Mouse (Mus musculus) stomach, postnatal 0 days (tissue): ENCODE results near the gene Serpina12. TPM values are rescaled to one million over a fixed set of nuclear protein-coding genes. Genes with fewer than 3 reads are reported as not detected.

Experiments used
- ATAC-seq: fragments of 200-750 bp; cut with Nextera tagmentation; 2 replicates; pipeline ENCODE4 v1.8.0; 2017; ENCODE audit not compliant: low FRiP score, low TSS enrichment
- DNase-seq: peaks from one replicate; pipeline ENCODE4 v3.0.0-alpha.2; 2016; ENCODE audit warnings: low spot score
- H3K27ac ChIP-seq: fragments of 300-500 bp; sonication (generic); replicated peaks from 2 replicates; pipeline ENCODE4 v1.5.1; 2014; ENCODE audit warnings: mild to moderate bottlenecking, control low read depth
- H3K27me3 ChIP-seq: fragments of 300-500 bp; sonication (generic); 2 replicates; pipeline ENCODE4 v1.6.1; 2014; ENCODE audit warnings: low read length; ENCODE audit not compliant: control insufficient read depth, insufficient read depth
- H3K36me3 ChIP-seq: fragments of 300-500 bp; sonication (generic); 2 replicates; pipeline ENCODE4 v1.6.1; 2014; ENCODE audit warnings: low read length, mixed read lengths; ENCODE audit not compliant: control insufficient read depth, insufficient read depth
- H3K4me1 ChIP-seq: fragments of 300-500 bp; sonication (generic); replicated peaks from 2 replicates; pipeline ENCODE4 v1.6.1; 2014; ENCODE audit warnings: antibody characterized with exemption; ENCODE audit not compliant: control insufficient read depth, insufficient read depth
- H3K4me2 ChIP-seq: fragments of 300-500 bp; sonication (generic); replicated peaks from 2 replicates; pipeline ENCODE4 v1.6.1; 2014; ENCODE audit warnings: low read depth, mild to moderate bottlenecking, control low read depth, moderate library complexity
- H3K4me3 ChIP-seq: fragments of 300-500 bp; sonication (generic); 2 replicates; pipeline ENCODE4 v1.5.1; 2014; ENCODE audit warnings: low read depth, low read length, control low read depth
- H3K9ac ChIP-seq: fragments of 300-500 bp; sonication (generic); 2 replicates; pipeline ENCODE4 v1.6.1; 2014; ENCODE audit warnings: mild to moderate bottlenecking, low read length, control low read depth, mixed read lengths
- H3K9me3 ChIP-seq: fragments of 300-500 bp; sonication (generic); 2 replicates; pipeline ENCODE4 v1.6.1; 2016; ENCODE audit warnings: low read length; ENCODE audit not compliant: control insufficient read depth
- CTCF ChIP-seq: IDR thresholded peaks from 2 replicates; pipeline ENCODE4 v1.5.1; 2016; ENCODE audit warnings: antibody characterized with exemption, low read depth, mild to moderate bottlenecking, moderate library complexity
- EP300 ChIP-seq: optimal IDR thresholded peaks from 2 replicates; pipeline ENCODE3; 2016; ENCODE audit warnings: antibody characterized with exemption
- WGBS: fragments of 180-500 bp; shearing (Covaris S2); extraction: QIAGEN DNeasy Blood & Tissue Kit; methylation state at CpG from one replicate; pipeline ENCODE4 v1.1.7; 2014; 5-methylcytosine and 5-hydroxymethylcytosine counted together
- polyA plus RNA-seq: library from polyadenylated mRNA; unstranded; fragments of >200 nt; fragmentation: Nextera tagmentation; extraction: Ambion mirVana; gene quantifications from 2 replicates; pipeline ENCODE4 v1.2.1, GENCODE M21; 2015

Serpina12 gene
- 2.5 TPM in 2 replicates for polyA plus RNA-seq

DNA sequence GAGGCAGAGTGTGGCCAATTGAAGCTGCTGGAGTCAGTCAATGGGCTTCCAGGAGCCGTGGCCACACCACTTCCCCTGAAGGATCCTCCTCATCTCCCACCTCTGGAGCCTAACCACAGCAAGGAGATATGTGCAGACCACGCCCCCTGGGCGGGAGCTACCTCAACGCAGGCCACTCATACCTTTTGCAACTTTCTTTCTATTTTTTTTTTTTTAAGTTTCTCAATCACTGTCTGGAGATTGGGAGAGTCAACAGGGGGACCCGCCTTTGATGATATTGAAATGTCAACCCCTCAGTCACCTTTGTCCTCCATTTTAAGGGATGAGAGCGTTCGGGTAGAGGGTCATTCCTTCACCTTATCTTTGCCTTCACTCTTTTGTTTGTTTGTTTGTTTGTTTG lies at the start of gene Serpina12:
Gene Serpina12 (minus strand): TSS at position 101 of the 400 bp plus-strand sequence.
- H3K4me2 ChIP-seq: no peak within 1 kb of the TSS
- H3K36me3 ChIP-seq: no peaks in the 10 kb centered on the region
- H3K27ac ChIP-seq: no peak within 1 kb of the TSS
- TF ChIP-seq CTCF (no peak), EP300 (no peak)
- H3K4me3 ChIP-seq: no peak within 1 kb of the TSS
- DNase-seq (no peak), ATAC-seq (no peak)
- no peaks in the 10 kb centered on the region for H3K4me1 ChIP-seq
- H3K9me3 ChIP-seq: no peaks in the 10 kb centered on the region
- H3K9ac ChIP-seq: no peak within 1 kb of the TSS
- no peaks in the 10 kb centered on the region for H3K27me3 ChIP-seq
- WGBS: 80% methylated on average over 7 of the region's 7 CpGs

DNA sequence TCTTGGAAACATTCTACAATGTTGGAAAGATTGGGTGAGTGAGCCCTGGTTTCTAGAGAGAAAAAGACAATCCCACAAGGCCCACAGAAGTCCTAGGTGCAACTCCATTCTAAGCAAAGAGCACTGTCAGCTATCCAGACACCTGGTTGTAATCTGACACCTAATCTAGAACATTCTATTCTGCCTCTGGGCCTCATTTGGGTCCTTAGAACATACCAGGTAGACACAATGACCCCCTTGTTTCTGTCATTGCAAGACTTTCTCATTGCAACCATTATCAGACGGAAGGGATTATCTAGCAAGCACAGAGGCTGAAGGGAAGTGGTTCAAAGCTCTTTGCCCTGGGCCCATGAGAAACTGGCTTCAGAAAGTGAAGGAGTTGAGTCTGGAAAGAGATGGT lies 47.1 kb upstream of the Serpina12 start:
- H3K4me1 ChIP-seq: no peaks in the 10 kb centered on the region
- H3K27me3 ChIP-seq: no peaks in the 10 kb centered on the region
- no peak overlapping the region for H3K27ac ChIP-seq
- H3K4me2 ChIP-seq: no peak overlapping the region
- no peak for DNase-seq
- 87% methylated on average over 1 of the region's 1 CpGs for WGBS
- no peak for ATAC-seq
- no peaks in the 10 kb centered on the region for H3K36me3 ChIP-seq
- H3K9me3 ChIP-seq: no peaks in the 10 kb centered on the region
- TF ChIP-seq CTCF (no peak), EP300 (no peak)
- no peak overlapping the region for H3K4me3 ChIP-seq
- no peak overlapping the region for H3K9ac ChIP-seq

DNA sequence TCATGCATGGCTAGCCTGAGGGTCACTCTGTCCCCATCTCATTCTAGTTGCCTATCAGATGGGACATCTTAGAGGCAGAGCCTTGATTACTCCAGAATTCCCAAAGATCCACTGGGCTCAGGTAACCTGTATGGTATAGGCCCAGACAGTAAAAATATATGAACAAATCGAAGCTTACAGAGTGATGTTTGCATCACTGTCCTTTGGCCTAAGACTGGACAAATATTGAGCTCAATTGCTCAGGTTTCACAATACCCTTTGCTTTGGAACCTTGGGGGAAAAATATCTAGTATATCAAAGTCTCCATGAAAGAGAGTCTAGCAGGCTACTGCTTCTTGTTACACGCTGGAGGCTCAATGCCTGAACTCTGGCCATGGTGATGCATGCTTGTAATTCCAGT lies 45.9 kb upstream of the Serpina12 start:
- TF ChIP-seq CTCF (no peak), EP300 (no peak)
- Histone ChIP-seq H3K36me3 (no peaks in the 10 kb centered on the region), H3K4me3 (no peak overlapping the region), H3K4me2 (no peak overlapping the region), H3K4me1 (no peaks in the 10 kb centered on the region), H3K9ac (no peak overlapping the region), H3K9me3 (no peaks in the 10 kb centered on the region), H3K27ac (no peak overlapping the region), H3K27me3 (no peaks in the 10 kb centered on the region)
- WGBS: 69% methylated on average over 2 of the region's 2 CpGs
- DNase-seq: no peak
- no peak for ATAC-seq

- Histone ChIP-seq H3K4me3 (no peak overlapping the region), H3K4me1 (no peaks in the 10 kb centered on the region), H3K9ac (no peak overlapping the region), H3K27me3 (no peaks in the 10 kb centered on the region), H3K36me3 (no peaks in the 10 kb centered on the region), H3K9me3 (no peaks in the 10 kb centered on the region), H3K4me2 (no peak overlapping the region), H3K27ac (no peak overlapping the region)
- WGBS: 60% methylated on average over 5 of the region's 5 CpGs
- TF ChIP-seq CTCF (no peak), EP300 (no peak)
- no peak for ATAC-seq
- no peak for DNase-seq
Observed at GRCm38 (mm10) chr12:104072286-104072685, 28.0 kb upstream of the Serpina12 start.

DNA sequence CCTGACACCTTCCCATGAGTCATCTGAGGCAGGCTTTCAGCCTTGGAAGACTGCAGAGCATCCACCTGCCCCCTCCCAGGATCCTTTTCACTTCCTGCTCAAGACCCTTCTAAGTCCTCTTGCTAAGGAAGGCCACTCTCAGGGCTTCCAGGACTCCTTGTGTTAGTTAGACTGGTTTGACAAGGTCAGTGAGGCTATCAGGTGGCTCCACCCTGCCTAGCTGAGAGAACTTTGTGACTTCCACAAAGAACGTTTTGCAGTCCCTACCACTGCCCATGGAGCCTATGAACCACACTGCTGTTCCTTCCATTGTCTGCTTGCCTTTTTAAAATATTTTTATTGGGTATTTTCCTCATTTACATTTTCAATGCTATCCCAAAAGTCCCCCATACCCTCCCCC lies 27.5 kb upstream of the Serpina12 start:
- Histone ChIP-seq H3K27ac (no peak overlapping the region), H3K9me3 (no peaks in the 10 kb centered on the region), H3K27me3 (no peaks in the 10 kb centered on the region), H3K36me3 (no peaks in the 10 kb centered on the region), H3K4me3 (no peak overlapping the region), H3K9ac (no peak overlapping the region), H3K4me1 (no peaks in the 10 kb centered on the region), H3K4me2 (no peak overlapping the region)
- WGBS: 12% methylated on average over 1 of the region's 1 CpGs
- DNase-seq: peak; percentile 34
- 0 out of 2 replicates have a peak, but pooled peaks have one; percentile 30 for ATAC-seq
- no peak for TF ChIP-seq EP300
- no peak for TF ChIP-seq CTCF

GRCm38 (mm10) chr12:104069620-104070019 lies 25.4 kb upstream of the Serpina12 start:
- H3K27me3 ChIP-seq: no peaks in the 10 kb centered on the region
- H3K36me3 ChIP-seq: no peaks in the 10 kb centered on the region
- no peak overlapping the region for H3K4me2 ChIP-seq
- DNase-seq: peak; percentile 78
- WGBS: 4% methylated on average over 2 of the region's 2 CpGs
- peak; percentile 88 for TF ChIP-seq CTCF
- TF ChIP-seq EP300: no peak
- no peak overlapping the region for H3K9ac ChIP-seq
- no peaks in the 10 kb centered on the region for H3K9me3 ChIP-seq
- no peaks in the 10 kb centered on the region for H3K4me1 ChIP-seq
- ATAC-seq: 0 out of 2 replicates have a peak, but pooled peaks have one; percentile 31
- H3K4me3 ChIP-seq: no peak overlapping the region
- no peak overlapping the region for H3K27ac ChIP-seq
